Mouse (Mus musculus) right cerebral cortex, postnatal 10 days (tissue): Measurements from ENCODE around the gene 4930519G04Rik.
"Not testable (repeated sequence)": the region's sequence is repeated elsewhere in the genome, so short reads cannot be mapped to it uniquely, and the experiment has no call there.

ENCODE experiments used
- DNase-seq, 2 experiments: peaks; one replicate each; pipeline ENCODE4 v3.0.0; 2021; ENCODE audit warnings: low spot score in 2 of 2

The 4930519G04Rik gene

GRCm38 (mm10) chr5:114853364-114853763 lies at the start of gene 4930519G04Rik:
TSS of gene 4930519G04Rik (plus strand) at chr5:114853664.
- not testable (repeated sequence) for DNase-seq

- DNase-seq: no peak
These were observed 49.1 kb upstream of the 4930519G04Rik start for GRCm38 (mm10) chr5:114804335-114804734.

- DNase-seq: peak; percentile 67 to 72
These were observed 48.5 kb upstream of the 4930519G04Rik start for GRCm38 (mm10) chr5:114804958-114805357.

GRCm38 (mm10) chr5:114805436-114806350 lies 47.8 kb upstream of the 4930519G04Rik start:
- no peak for DNase-seq

- no peak for DNase-seq
These were observed 46.8 kb upstream of the 4930519G04Rik start for GRCm38 (mm10) chr5:114806636-114807035.

GRCm38 (mm10) chr5:114807063-114807462 lies 46.4 kb upstream of the 4930519G04Rik start:
- DNase-seq: no peak

- no peak for DNase-seq
These were observed 46.0 kb upstream of the 4930519G04Rik start for GRCm38 (mm10) chr5:114807468-114807867.

- DNase-seq: no peak
These were observed 45.6 kb upstream of the 4930519G04Rik start for GRCm38 (mm10) chr5:114807893-114808292.

- DNase-seq: no peak
These were observed 45.1 kb upstream of the 4930519G04Rik start for GRCm38 (mm10) chr5:114808385-114808784.

GRCm38 (mm10) chr5:114809181-114809756 lies 44.2 kb upstream of the 4930519G04Rik start:
- DNase-seq: no peak

GRCm38 (mm10) chr5:114809826-114810225 lies 43.6 kb upstream of the 4930519G04Rik start:
- DNase-seq: no peak

- peak; percentile 95 for DNase-seq
These were observed 39.8 kb upstream of the 4930519G04Rik start for GRCm38 (mm10) chr5:114813525-114814181.

GRCm38 (mm10) chr5:114816599-114816998 lies 36.9 kb upstream of the 4930519G04Rik start:
- DNase-seq: no peak

GRCm38 (mm10) chr5:114818124-114818523 lies 35.3 kb upstream of the 4930519G04Rik start:
- DNase-seq: no peak

- DNase-seq: peak; percentile 91 to 92
These were observed 30.4 kb upstream of the 4930519G04Rik start, which contains the start of gene 1500011B03Rik for GRCm38 (mm10) chr5:114822796-114823688. TSS of gene 1500011B03Rik (minus strand) at chr5:114823468.

- peak in 1 of 2 experiments; percentile 58 for DNase-seq
These were observed 29.3 kb upstream of the 4930519G04Rik start for GRCm38 (mm10) chr5:114824197-114824596.

GRCm38 (mm10) chr5:114825978-114826691 lies 27.3 kb upstream of the 4930519G04Rik start:
- peak; percentile 74 to 76 for DNase-seq

GRCm38 (mm10) chr5:114827427-114827826 lies 26.0 kb upstream of the 4930519G04Rik start:
- no peak for DNase-seq

- no peak for DNase-seq
These were observed 23.7 kb upstream of the 4930519G04Rik start for GRCm38 (mm10) chr5:114829740-114830139.

- DNase-seq: no peak
These were observed 16.6 kb upstream of the 4930519G04Rik start for GRCm38 (mm10) chr5:114836886-114837285.
